Mouse (Mus musculus): ENCODE measurements around the gene Gm49380. TPM values are rescaled to one million over a fixed set of nuclear protein-coding genes. Genes with fewer than 3 reads are reported as not detected.
A peak's percentile ranks its signal among the peaks of the same experiment; 100 is the strongest.

The Gm49380 gene
- polyA plus RNA-seq, 1 experiment from 2014 or later: 0.29 TPM

GRCm38 (mm10) chr9:44084659-44085229, 28.6 kb downstream of the Gm49380 start:
- Histone ChIP-seq H3K9me3 (ENCODE audit: low read length) (no peaks in the 10 kb centered on the region), H3K4me3 (ENCODE audit: low read depth, low read length) (peak overlapping the region; percentile 57), H3K27ac (ENCODE audit: low read length) (no peak overlapping the region), H3K4me2 (replicated peaks; ENCODE audit: low read depth, low read length) (peak overlapping the region; percentile 100), H3K4me1 (ENCODE audit: insufficient read depth, low read depth, low read length) (peaks cover 17% of the 10 kb centered on the region; the same call in 1 of the 2 replicates), H3K27me3 (replicated peaks; ENCODE audit: insufficient read depth, low read length) (peaks cover 4% of the 10 kb centered on the region; the same call in 1 of the 2 replicates), H3K9ac (replicated peaks; ENCODE audit: low read depth) (peak overlapping the region; percentile 50), H3K36me3 (ENCODE audit: insufficient read depth, low read length) (no peaks in the 10 kb centered on the region)
- ATAC-seq (peak; percentile 87), DNase-seq (ENCODE audit: low spot score) (peak; percentile 94)
- WGBS: under 1% methylated on average over 37 of the region's 62 CpGs
- no peak for TF ChIP-seq CTCF (IDR thresholded peaks at IDR 0.05)
- TF ChIP-seq EP300 (IDR thresholded peaks at IDR 0.05): no peak

GRCm38 (mm10) chr9:44084236-44084635, 29.1 kb downstream of the Gm49380 start:
- Histone ChIP-seq H3K9ac (replicated peaks; ENCODE audit: low read depth) (no peak overlapping the region), H3K27me3 (replicated peaks; ENCODE audit: insufficient read depth, low read length) (peaks cover 4% of the 10 kb centered on the region; the same call in 1 of the 2 replicates), H3K4me2 (replicated peaks; ENCODE audit: low read depth, low read length) (peak overlapping the region; percentile 100), H3K27ac (ENCODE audit: low read length) (no peak overlapping the region), H3K9me3 (ENCODE audit: low read length) (no peaks in the 10 kb centered on the region), H3K36me3 (ENCODE audit: insufficient read depth, low read length) (no peaks in the 10 kb centered on the region), H3K4me1 (ENCODE audit: insufficient read depth, low read depth, low read length) (peaks cover 21% of the 10 kb centered on the region; the same call in 1 of the 2 replicates), H3K4me3 (ENCODE audit: low read depth, low read length) (peak overlapping the region; percentile 57)
- WGBS: 2% methylated on average over 14 of the region's 14 CpGs
- no peak for DNase-seq (ENCODE audit: low spot score)
- no peak for ATAC-seq
- TF ChIP-seq EP300 (IDR thresholded peaks at IDR 0.05): no peak
- no peak for TF ChIP-seq CTCF (IDR thresholded peaks at IDR 0.05)

- 10% methylated on average over 23 of the region's 23 CpGs for WGBS
- ATAC-seq: no peak
- no peak for DNase-seq (ENCODE audit: low spot score)
These were observed 29.7 kb downstream of the Gm49380 start for GRCm38 (mm10) chr9:44083392-44084121.

GRCm38 (mm10) chr9:44082266-44082665, 31.0 kb downstream of the Gm49380 start:
- DNase-seq (ENCODE audit: low spot score) (no peak), ATAC-seq (no peak)
- Histone ChIP-seq H3K9ac (replicated peaks; ENCODE audit: low read depth) (no peak overlapping the region), H3K4me1 (ENCODE audit: insufficient read depth, low read depth, low read length) (peaks cover 27% of the 10 kb centered on the region; the same call in 1 of the 2 replicates), H3K4me3 (ENCODE audit: low read depth, low read length) (no peak overlapping the region), H3K36me3 (ENCODE audit: insufficient read depth, low read length) (no peaks in the 10 kb centered on the region), H3K27me3 (replicated peaks; ENCODE audit: insufficient read depth, low read length) (peaks cover 4% of the 10 kb centered on the region; the same call in 1 of the 2 replicates), H3K9me3 (ENCODE audit: low read length) (no peaks in the 10 kb centered on the region), H3K4me2 (replicated peaks; ENCODE audit: low read depth, low read length) (no peak overlapping the region), H3K27ac (ENCODE audit: low read length) (no peak overlapping the region)
- WGBS: 88% methylated on average over 5 of the region's 5 CpGs
- TF ChIP-seq EP300 (IDR thresholded peaks at IDR 0.05) (no peak), CTCF (IDR thresholded peaks at IDR 0.05) (no peak)

More at GRCm38 (mm10) chr9:44083392-44084121, 29.7 kb downstream of the Gm49380 start:
- peak overlapping the region; percentile 57; the same call in 1 of the 2 replicates for H3K4me3 ChIP-seq (ENCODE audit: low read depth, low read length)
- peak overlapping the region; percentile 100 for H3K4me2 ChIP-seq (replicated peaks; ENCODE audit: low read depth, low read length)
- no peaks in the 10 kb centered on the region for H3K36me3 ChIP-seq (ENCODE audit: insufficient read depth, low read length)
- H3K27me3 ChIP-seq (replicated peaks; ENCODE audit: insufficient read depth, low read length): peaks cover 4% of the 10 kb centered on the region; the same call in 1 of the 2 replicates
- TF ChIP-seq CTCF (IDR thresholded peaks at IDR 0.05) (no peak), EP300 (IDR thresholded peaks at IDR 0.05) (no peak)
- H3K9ac ChIP-seq (replicated peaks; ENCODE audit: low read depth): no peak overlapping the region
- no peak overlapping the region for H3K27ac ChIP-seq (ENCODE audit: low read length)
- H3K4me1 ChIP-seq (ENCODE audit: insufficient read depth, low read depth, low read length): peaks cover 24% of the 10 kb centered on the region; the same call in 1 of the 2 replicates
- H3K9me3 ChIP-seq (ENCODE audit: low read length): no peaks in the 10 kb centered on the region

- Histone ChIP-seq H3K9ac (replicated peaks; ENCODE audit: low read depth) (no peak overlapping the region), H3K36me3 (ENCODE audit: insufficient read depth, low read length) (no peaks in the 10 kb centered on the region), H3K4me3 (ENCODE audit: low read depth, low read length) (no peak overlapping the region), H3K4me2 (replicated peaks; ENCODE audit: low read depth, low read length) (no peak overlapping the region), H3K27me3 (replicated peaks; ENCODE audit: insufficient read depth, low read length) (0 out of 2 replicates have a peak, but pooled peaks cover 4% of the 10 kb centered on the region), H3K27ac (ENCODE audit: low read length) (no peak overlapping the region), H3K9me3 (ENCODE audit: low read length) (no peaks in the 10 kb centered on the region), H3K4me1 (ENCODE audit: insufficient read depth, low read depth, low read length) (peaks cover 27% of the 10 kb centered on the region; the same call in 1 of the 2 replicates)
- DNase-seq (ENCODE audit: low spot score) (no peak), ATAC-seq (no peak)
- WGBS: 76% methylated on average over 5 of the region's 5 CpGs
- no peak for TF ChIP-seq EP300 (IDR thresholded peaks at IDR 0.05)
- TF ChIP-seq CTCF (IDR thresholded peaks at IDR 0.05): no peak
These were observed 31.7 kb downstream of the Gm49380 start for GRCm38 (mm10) chr9:44081581-44081980.

GRCm38 (mm10) chr9:44080953-44081352, 32.3 kb downstream of the Gm49380 start:
- H3K4me2 ChIP-seq (replicated peaks; ENCODE audit: low read depth, low read length): no peak overlapping the region
- no peaks in the 10 kb centered on the region for H3K36me3 ChIP-seq (ENCODE audit: insufficient read depth, low read length)
- 0 out of 2 replicates have a peak, but pooled peaks cover 4% of the 10 kb centered on the region for H3K27me3 ChIP-seq (replicated peaks; ENCODE audit: insufficient read depth, low read length)
- WGBS: 61% methylated on average over 5 of the region's 5 CpGs
- no peaks in the 10 kb centered on the region for H3K9me3 ChIP-seq (ENCODE audit: low read length)
- no peak overlapping the region for H3K27ac ChIP-seq (ENCODE audit: low read length)
- H3K9ac ChIP-seq (replicated peaks; ENCODE audit: low read depth): no peak overlapping the region
- no peak overlapping the region for H3K4me3 ChIP-seq (ENCODE audit: low read depth, low read length)
- TF ChIP-seq EP300 (IDR thresholded peaks at IDR 0.05) (no peak), CTCF (IDR thresholded peaks at IDR 0.05) (no peak)
- H3K4me1 ChIP-seq (ENCODE audit: insufficient read depth, low read depth, low read length): peaks cover 27% of the 10 kb centered on the region; the same call in 1 of the 2 replicates
- DNase-seq (ENCODE audit: low spot score) (peak; percentile 57), ATAC-seq (no peak)

Data from lung, postnatal 0 days (tissue).